Mouse (Mus musculus) gastrocnemius, postnatal 10 days (tissue): ENCODE results near the gene Serpinb6a. TPM values are rescaled to one million over a fixed set of nuclear protein-coding genes. Genes with fewer than 3 reads are reported as not detected.

Experiments used
- DNase-seq: peaks from one replicate; pipeline ENCODE4 v3.0.0; 2021; ENCODE audit warnings: mixed read lengths
- long read RNA-seq, 2 experiments: library from polyadenylated mRNA; stranded (forward); transcript quantifications; one replicate each; pipeline ENCODE4 v2.0.0; 2021
- total RNA-seq, 2 experiments: library from RNA; stranded (reverse); gene quantifications; 2 replicates each; pipeline ENCODE4 v1.2.3; 2021

Serpinb6a gene
- 10 to 100 TPM; 68.8 to 77.6 TPM for total RNA-seq
- long read RNA-seq, experiment 1, transcript Serpinb6a-202 (7 exons, 1,547 nt), result major isoform, 20 of 33 reads
- long read RNA-seq, experiment 1, partial matches to known transcripts, result 4 of 33 reads
- long read RNA-seq, experiment 1, other reads (novel, unspliced or antisense), result 9 of 33 reads
- long read RNA-seq, experiment 2, transcript Serpinb6a-202 (7 exons, 1,547 nt), result major isoform, 21 of 34 reads
- long read RNA-seq, experiment 2, partial matches to known transcripts, result 3 of 34 reads
- long read RNA-seq, experiment 2, other reads (novel, unspliced or antisense), result 9 of 34 reads

- DNase-seq, result peak; percentile 91
These were observed at the start of gene Serpinb6a, which contains the start of gene Ripk1 for GRCm38 (mm10) chr13:34002058-34003006. TSS of gene Serpinb6a (minus strand) at chr13:34002794. TSS of gene Ripk1 (plus strand) at chr13:34002363.

GRCm38 (mm10) chr13:34051692-34052091, 49.1 kb upstream of the Serpinb6a start:
- no peak for DNase-seq

GRCm38 (mm10) chr13:34050479-34050878, 47.9 kb upstream of the Serpinb6a start:
- DNase-seq, result no peak

GRCm38 (mm10) chr13:34047526-34047925, 44.9 kb upstream of the Serpinb6a start:
- DNase-seq, result no peak

- peak; percentile 85 for DNase-seq
These were observed 43.9 kb upstream of the Serpinb6a start for GRCm38 (mm10) chr13:34046421-34047012.

- no peak for DNase-seq
These were observed 43.1 kb upstream of the Serpinb6a start for GRCm38 (mm10) chr13:34045511-34046249.

- DNase-seq, result no peak
These were observed 41.3 kb upstream of the Serpinb6a start for GRCm38 (mm10) chr13:34043716-34044393.

- no peak for DNase-seq
These were observed 37.5 kb upstream of the Serpinb6a start for GRCm38 (mm10) chr13:34040091-34040490.

- no peak for DNase-seq
These were observed 36.3 kb upstream of the Serpinb6a start for GRCm38 (mm10) chr13:34038901-34039341.

- DNase-seq, result peak; percentile 20
These were observed 35.5 kb upstream of the Serpinb6a start for GRCm38 (mm10) chr13:34038056-34038432.

GRCm38 (mm10) chr13:34037172-34038055, 34.8 kb upstream of the Serpinb6a start, which contains the start of gene Bphl:
TSS of gene Bphl (plus strand) at chr13:34037597.
- DNase-seq, result peak; percentile 91

GRCm38 (mm10) chr13:34036726-34037125, 34.1 kb upstream of the Serpinb6a start:
- no peak for DNase-seq

- DNase-seq, result no peak
These were observed 32.8 kb upstream of the Serpinb6a start for GRCm38 (mm10) chr13:34035424-34035823.

GRCm38 (mm10) chr13:34032041-34032440, 29.4 kb upstream of the Serpinb6a start:
- no peak for DNase-seq

GRCm38 (mm10) chr13:34021998-34022397, 19.4 kb upstream of the Serpinb6a start:
- DNase-seq, result no peak

- DNase-seq, result no peak
These were observed 15.9 kb upstream of the Serpinb6a start for GRCm38 (mm10) chr13:34018521-34018920.

- DNase-seq, result no peak
These were observed 14.5 kb upstream of the Serpinb6a start for GRCm38 (mm10) chr13:34016927-34017569.

- DNase-seq, result no peak
These were observed 4.6 kb upstream of the Serpinb6a start for GRCm38 (mm10) chr13:34007234-34007633.

GRCm38 (mm10) chr13:34003058-34003457, 464 bp upstream of the Serpinb6a start:
- no peak for DNase-seq

- peak; percentile 69 for DNase-seq
These were observed 7.4 kb downstream of the Serpinb6a start for GRCm38 (mm10) chr13:33995197-33995596.
